Mouse (Mus musculus): Measurements from ENCODE around the gene Ap1s3. TPM values are rescaled to one million over a fixed set of nuclear protein-coding genes. Genes with fewer than 3 reads are reported as not detected.
"Not testable (repeated sequence)": the region's sequence is repeated elsewhere in the genome, so short reads cannot be mapped to it uniquely, and the experiment has no call there.

Gene Ap1s3
- total RNA-seq, 2 experiments from 2014 or later: not detected

GRCm38 (mm10) chr1:79664911-79665310 is 6.9 kb downstream of the Ap1s3 start:
- no peak for DNase-seq

DNA sequence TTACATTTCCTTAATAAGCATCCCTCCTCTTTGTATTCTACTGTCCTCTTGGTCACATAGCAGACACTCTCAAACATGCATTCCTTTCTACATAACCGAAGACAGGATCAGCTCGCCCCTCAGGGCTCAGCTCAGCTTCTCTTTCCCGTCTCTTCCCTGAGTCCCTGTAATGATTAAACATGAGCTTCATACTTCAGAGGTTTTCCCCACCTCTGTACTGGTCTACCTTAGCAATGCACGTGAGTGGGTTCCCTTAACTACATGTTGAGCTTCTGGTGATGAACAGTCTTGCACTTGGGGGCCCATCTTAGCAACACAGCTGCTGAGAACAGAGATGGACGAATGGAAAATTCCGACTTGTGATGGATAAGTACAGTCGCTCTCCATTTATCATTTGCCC is 12.2 kb downstream of the Ap1s3 start:
- DNase-seq: no peak

DNA sequence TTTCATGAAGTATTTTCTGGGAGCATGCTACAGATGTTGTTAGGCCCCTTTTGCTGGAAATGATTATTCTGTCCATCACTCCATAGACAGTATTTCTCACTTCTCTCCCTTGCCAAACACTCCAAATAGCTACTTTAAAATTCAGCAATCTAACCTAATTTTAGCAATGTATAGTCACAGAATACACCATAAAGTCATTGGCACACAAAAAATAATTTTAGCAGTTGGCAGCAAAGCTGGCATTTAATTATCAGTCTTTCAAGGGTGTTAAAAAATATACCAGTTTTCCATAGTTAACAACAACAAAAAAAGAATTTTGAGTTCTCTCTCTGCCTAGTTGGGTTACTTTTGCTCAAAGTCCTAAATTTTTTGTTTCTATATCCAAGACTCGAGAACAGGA is 14.4 kb downstream of the Ap1s3 start:
- DNase-seq: no peak

- no peak for DNase-seq
These were observed 15.8 kb downstream of the Ap1s3 start for GRCm38 (mm10) chr1:79655819-79656555.

- DNase-seq: no peak
These were observed 16.8 kb downstream of the Ap1s3 start for GRCm38 (mm10) chr1:79654948-79655347.

DNA sequence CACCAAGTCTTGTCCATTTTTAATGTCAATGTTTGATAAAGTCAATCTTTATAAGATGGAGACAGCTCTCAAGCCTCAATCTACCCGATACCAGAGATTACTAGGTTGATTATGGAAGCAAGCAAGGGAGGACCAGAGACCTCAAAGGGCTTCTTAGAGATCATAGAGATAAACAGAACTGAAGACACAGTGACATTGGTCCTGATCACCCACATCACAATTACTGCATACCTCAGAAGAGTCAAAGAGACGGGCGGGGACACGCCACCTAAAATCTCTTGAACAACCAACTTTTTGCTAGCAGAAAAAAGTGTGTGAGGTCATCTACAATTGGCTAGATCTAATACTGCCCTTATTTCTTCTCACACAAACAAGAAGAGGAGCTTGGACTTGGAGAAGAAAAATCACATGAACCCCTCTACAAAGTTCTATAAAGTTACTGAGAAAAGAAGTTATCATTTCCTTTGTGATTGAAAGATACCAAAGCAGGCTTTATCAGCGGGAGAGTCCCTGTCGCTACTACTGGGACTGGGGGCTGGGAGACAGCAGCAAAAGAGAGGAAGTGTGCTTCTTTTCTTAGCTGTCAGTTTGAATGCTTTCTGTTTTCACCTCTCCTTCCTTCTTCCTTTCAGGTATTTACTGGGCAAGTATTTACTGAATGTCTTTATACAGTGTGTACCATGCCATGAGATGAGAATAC is 28.2 kb downstream of the Ap1s3 start:
- no peak for DNase-seq

DNA sequence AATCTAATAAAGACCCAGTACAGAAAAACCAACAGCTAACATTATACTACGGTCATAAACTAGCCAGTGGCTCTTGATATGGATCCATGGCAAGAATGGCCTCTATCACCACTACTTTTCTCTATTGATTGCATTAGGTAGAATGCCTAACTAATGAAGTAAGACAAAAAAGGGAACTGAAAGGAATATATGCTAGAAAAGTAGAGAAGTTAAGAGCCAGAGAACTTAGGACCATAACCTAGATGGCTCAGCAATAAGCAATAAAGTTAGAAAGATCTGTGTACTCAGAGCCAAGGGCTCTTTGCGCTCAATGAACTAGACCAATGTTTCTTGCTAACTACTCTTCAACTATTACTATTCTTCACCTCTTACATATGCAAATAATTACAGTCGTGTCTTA is 29.1 kb downstream of the Ap1s3 start:
- no peak for DNase-seq

DNA sequence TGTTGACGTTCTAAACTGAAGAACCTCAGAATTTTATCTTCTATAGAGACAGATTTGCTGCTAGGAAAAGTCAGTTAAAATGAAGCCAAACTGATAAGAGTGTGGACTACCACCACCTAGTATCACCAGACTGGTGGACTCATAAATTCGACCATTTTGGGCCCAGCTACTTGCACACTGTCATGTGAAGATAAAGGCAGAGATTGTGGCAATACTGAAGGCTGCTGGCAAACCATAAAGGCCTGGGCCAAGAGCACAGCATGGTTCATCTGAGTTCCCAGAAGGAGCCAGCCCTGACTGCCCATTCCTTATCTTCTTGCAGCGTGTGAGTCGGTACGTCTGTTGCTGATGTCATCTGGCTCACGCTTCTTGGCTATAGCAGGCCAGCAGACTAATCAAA is 30.4 kb downstream of the Ap1s3 start:
- DNase-seq: no peak

GRCm38 (mm10) chr1:79640151-79640550 is 31.6 kb downstream of the Ap1s3 start:
- DNase-seq: peak; percentile 17

DNA sequence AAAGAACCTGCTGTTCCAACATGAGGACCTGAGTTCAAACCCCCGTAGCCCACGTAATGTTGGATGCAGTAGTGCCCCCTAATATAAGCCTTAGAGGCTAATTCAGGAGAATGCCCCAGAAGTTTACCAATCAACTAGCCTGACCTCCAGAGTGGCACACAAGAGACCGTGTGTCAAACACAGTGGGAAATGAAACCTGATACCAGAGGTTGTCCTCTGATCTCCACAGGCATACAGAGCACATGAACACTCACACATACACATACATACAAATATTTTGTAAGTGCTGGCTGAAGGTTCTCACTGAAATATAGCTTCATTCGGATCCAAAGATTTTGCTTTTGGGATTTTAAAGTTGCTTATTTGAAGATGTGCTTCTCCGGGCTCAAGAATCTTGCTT is 32.1 kb downstream of the Ap1s3 start:
- no peak for DNase-seq

- no peak for DNase-seq
These were observed 32.7 kb downstream of the Ap1s3 start for GRCm38 (mm10) chr1:79639107-79639506.

- no peak for DNase-seq
These were observed 34.0 kb downstream of the Ap1s3 start for GRCm38 (mm10) chr1:79637768-79638167.

DNA sequence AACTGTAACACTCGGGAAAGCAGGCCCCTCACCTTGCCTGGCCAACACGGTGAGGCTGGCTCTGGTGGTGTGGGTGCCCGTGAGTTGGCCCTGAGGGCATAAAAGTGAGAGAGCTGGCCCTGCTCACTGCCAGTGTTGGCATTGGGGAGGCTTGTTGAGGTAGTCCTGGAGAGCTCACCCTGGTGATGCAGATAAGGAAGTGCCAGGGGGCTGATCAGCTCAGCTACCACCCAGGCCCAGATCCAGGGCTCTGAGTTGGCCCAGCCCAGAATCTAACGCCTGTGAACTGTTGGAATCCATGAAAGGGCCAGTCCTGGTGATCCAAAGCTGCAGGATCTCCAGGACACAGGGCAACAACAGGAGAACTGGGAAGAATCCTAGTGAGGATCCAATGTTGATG is 40.3 kb downstream of the Ap1s3 start:
- DNase-seq: no peak

- DNase-seq: no peak
These were observed 42.0 kb downstream of the Ap1s3 start for GRCm38 (mm10) chr1:79629726-79630125.

- DNase-seq: no peak
These were observed 45.6 kb downstream of the Ap1s3 start for GRCm38 (mm10) chr1:79626140-79626539.

DNA sequence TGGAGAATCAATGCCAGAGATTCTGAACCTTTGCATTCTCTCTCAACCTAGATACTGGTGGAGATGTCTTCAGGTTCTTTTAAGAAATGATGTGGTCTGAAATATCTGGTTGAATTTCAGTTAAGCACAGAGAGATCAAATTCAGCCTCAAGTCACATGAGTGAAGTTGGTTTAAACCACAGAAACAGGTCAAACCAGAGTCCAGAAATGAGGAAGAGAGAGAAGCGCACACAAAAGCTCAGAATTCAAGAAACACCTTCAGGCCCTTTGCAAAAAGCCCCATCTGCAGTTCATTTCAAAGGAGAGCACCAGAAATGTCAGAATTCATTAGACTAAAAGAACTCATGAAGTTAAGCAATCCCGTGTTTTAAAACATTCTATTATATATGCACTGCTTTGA is 52.3 kb downstream of the Ap1s3 start:
- DNase-seq: no peak

DNA sequence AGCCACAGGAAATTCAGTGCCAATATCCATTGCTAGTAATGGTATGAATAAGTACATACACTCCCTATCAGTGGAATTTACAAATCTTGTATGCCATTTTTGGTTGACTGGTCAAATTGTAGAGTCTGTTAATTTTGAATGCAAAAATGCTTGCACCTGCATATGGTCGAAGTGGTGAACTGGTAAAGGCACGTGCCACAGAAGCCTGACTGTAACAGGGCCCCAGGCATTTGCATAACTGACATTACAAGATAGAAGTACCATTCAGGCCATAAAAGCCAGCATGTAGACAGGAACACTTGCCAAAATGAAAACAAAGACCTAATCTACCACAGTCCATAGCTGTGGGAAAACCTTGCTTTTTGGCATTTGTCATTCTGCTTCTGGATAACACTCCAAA is 55.3 kb downstream of the Ap1s3 start:
- no peak for DNase-seq

GRCm38 (mm10) chr1:79614456-79614855 is 57.3 kb downstream of the Ap1s3 start:
- no peak for DNase-seq

DNA sequence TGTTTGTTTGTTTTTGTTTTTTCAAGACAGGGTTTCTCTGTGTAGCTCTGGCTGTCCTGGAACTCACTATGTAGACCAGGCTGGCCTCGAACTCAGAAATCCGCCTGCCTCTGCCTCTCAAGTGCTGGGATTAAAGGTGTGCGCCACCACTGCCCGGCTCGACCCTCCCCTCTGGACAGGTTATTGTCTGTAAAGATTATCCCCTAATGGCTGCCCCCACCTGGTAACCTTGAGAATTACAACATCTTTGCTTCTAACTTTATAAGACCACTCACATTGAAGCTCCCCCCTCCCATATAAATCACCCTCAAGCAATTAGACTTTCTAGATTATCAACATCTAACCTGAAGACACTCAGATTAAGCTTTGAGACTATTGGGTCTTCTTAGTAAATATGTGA is 60.5 kb downstream of the Ap1s3 start:
- DNase-seq: not testable (repeated sequence)

DNA sequence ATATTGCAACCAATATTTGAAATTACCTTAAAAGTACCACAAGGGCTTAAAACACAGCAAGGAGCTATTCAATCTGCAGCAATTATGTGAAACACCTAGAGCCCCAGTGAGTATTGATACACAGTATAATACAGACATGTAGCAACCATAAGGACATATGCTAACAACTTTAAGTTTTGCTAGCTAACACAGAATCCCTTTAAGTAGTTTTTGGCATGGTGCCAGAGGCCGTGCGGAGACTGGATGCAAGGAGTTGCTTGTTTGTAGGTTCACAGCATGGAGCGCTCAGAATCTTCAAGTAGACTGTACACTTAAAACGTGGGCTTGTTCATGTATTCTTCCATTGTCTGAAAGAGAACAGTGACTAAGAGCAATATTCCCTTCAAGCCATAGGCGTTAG is 62.9 kb downstream of the Ap1s3 start:
- DNase-seq: not testable (repeated sequence)

DNA sequence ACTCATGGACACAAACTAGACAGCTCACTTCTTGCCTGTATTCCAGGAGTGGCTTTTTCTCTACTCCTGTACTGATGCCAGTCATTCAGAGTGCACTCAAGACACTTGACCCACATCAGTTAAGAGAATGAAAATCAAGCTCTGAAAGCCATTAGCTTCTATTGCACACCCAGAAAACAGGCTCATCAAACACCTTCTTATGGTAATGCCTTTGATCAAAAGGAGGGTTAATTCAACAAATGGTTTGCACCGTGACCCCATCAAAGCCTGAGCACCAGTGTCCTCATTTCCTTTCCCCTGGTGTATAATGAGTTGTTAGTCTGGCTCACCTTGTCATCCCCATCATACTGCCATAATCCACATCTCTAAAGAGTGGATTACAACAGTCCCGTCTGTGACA is 69.3 kb downstream of the Ap1s3 start:
- no peak for DNase-seq

- DNase-seq: no peak
These were observed 73.2 kb downstream of the Ap1s3 start for GRCm38 (mm10) chr1:79598385-79599178.

GRCm38 (mm10) chr1:79592721-79593277 is 79.0 kb downstream of the Ap1s3 start:
- DNase-seq: no peak
